Mouse (Mus musculus) urinary bladder, adult 2 months (tissue): Measurements from ENCODE around the gene Baiap2l2. TPM values are rescaled to one million over a fixed set of nuclear protein-coding genes. Genes with fewer than 3 reads are reported as not detected.

Source experiments
- DNase-seq: peaks from one replicate; pipeline ENCODE4 v3.0.0; 2022; ENCODE audit warnings: low spot score
- polyA plus RNA-seq: library from polyadenylated mRNA; depleted of rRNA; stranded (reverse); fragments of >200 nt; gene quantifications from 2 replicates; pipeline ENCODE4 v1.2.3, GENCODE M21; 2012; rRNA removed

Gene Baiap2l2
- polyA plus RNA-seq = 4.5 and 4.8 TPM in 2 replicates

GRCm38 (mm10) chr15:79285399-79285798 lies at the start of gene Baiap2l2:
Gene Baiap2l2, minus strand, starts transcription at chr15:79285537.
- no peak for DNase-seq

GRCm38 (mm10) chr15:79333409-79333808 lies 48.1 kb upstream of the Baiap2l2 start:
- no peak for DNase-seq

- no peak for DNase-seq
These were observed 45.2 kb upstream of the Baiap2l2 start for GRCm38 (mm10) chr15:79330521-79330920.

GRCm38 (mm10) chr15:79329979-79330363 lies 44.6 kb upstream of the Baiap2l2 start:
- no peak for DNase-seq

GRCm38 (mm10) chr15:79329346-79329978 lies 44.1 kb upstream of the Baiap2l2 start:
- DNase-seq = no peak

- DNase-seq = no peak
These were observed 43.6 kb upstream of the Baiap2l2 start for GRCm38 (mm10) chr15:79328939-79329275.

GRCm38 (mm10) chr15:79328058-79328938 lies 43.0 kb upstream of the Baiap2l2 start, which contains the start of gene Pla2g6:
Gene Pla2g6, minus strand, starts transcription at chr15:79328390.
- DNase-seq = peak; percentile 92

GRCm38 (mm10) chr15:79326971-79327961 lies 41.9 kb upstream of the Baiap2l2 start:
- peak; percentile 45 for DNase-seq

GRCm38 (mm10) chr15:79326264-79326663 lies 40.9 kb upstream of the Baiap2l2 start:
- no peak for DNase-seq

GRCm38 (mm10) chr15:79325742-79326141 lies 40.4 kb upstream of the Baiap2l2 start:
- DNase-seq = no peak

- DNase-seq = no peak
These were observed 39.0 kb upstream of the Baiap2l2 start for GRCm38 (mm10) chr15:79324373-79324772.

GRCm38 (mm10) chr15:79323791-79324155 lies 38.4 kb upstream of the Baiap2l2 start:
- DNase-seq = no peak

GRCm38 (mm10) chr15:79322991-79323790 lies 37.9 kb upstream of the Baiap2l2 start:
- DNase-seq = no peak

- no peak for DNase-seq
These were observed 37.1 kb upstream of the Baiap2l2 start for GRCm38 (mm10) chr15:79322281-79322990.

- no peak for DNase-seq
These were observed 36.4 kb upstream of the Baiap2l2 start for GRCm38 (mm10) chr15:79321733-79322190.

- DNase-seq = no peak
These were observed 28.6 kb upstream of the Baiap2l2 start for GRCm38 (mm10) chr15:79313848-79314369.

- no peak for DNase-seq
These were observed 22.5 kb upstream of the Baiap2l2 start for GRCm38 (mm10) chr15:79307861-79308260.

GRCm38 (mm10) chr15:79306043-79306637 lies 20.8 kb upstream of the Baiap2l2 start:
- no peak for DNase-seq

- no peak for DNase-seq
These were observed 19.5 kb upstream of the Baiap2l2 start for GRCm38 (mm10) chr15:79304832-79305231.

GRCm38 (mm10) chr15:79303725-79304124 lies 18.4 kb upstream of the Baiap2l2 start:
- no peak for DNase-seq
